Mouse (Mus musculus) frontal cortex, postnatal 36 days (tissue): ENCODE data around the gene Olfr1448.
"Not testable (repeated sequence)": the region's sequence is repeated elsewhere in the genome, so short reads cannot be mapped to it uniquely, and the experiment has no call there.

Source experiments
- DNase-seq, 2 experiments: peaks; one replicate each; pipeline ENCODE4 v3.0.0; 2022; ENCODE audit warnings: low spot score in 2 of 2

Gene Olfr1448

GRCm38 (mm10) chr19:12924319-12924718 lies at the start of gene Olfr1448:
Gene Olfr1448 (minus strand): TSS chr19:12924419.
- DNase-seq = no peak

GRCm38 (mm10) chr19:12970082-12970481 lies 45.9 kb upstream of the Olfr1448 start:
- not testable (repeated sequence) for DNase-seq

DNA sequence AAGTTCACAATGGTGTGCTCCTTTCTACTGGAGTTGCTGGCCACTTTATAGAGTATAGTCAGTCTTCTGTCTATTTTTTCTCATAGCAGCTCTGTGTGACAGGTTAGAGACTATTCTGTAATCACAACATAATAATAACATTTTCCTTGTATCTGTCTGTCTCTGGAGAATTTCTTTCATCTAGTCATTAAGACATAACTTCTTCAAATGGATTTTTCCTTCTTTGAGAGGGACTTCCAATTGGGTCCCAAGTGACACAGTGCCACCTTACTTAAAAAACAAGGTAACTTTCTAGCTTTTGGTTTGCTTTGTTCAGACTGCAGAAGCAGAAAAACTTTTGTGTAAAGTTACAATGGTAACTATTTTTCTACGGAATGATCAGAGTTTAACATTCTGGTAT lies 25.7 kb upstream of the Olfr1448 start, which contains the start of gene Olfr1450:
TSS of gene Olfr1450 (plus strand) at position 301 of the 400 bp plus-strand sequence.
- no peak for DNase-seq

- DNase-seq = no peak
Measured at GRCm38 (mm10) chr19:12930540-12930939, 6.3 kb upstream of the Olfr1448 start, which contains the start of gene Olfr1449. Gene Olfr1449 (plus strand): TSS chr19:12930840.

GRCm38 (mm10) chr19:12903643-12904042 lies 20.6 kb downstream of the Olfr1448 start, which contains the start of gene Olfr1447:
Gene Olfr1447 (minus strand): TSS chr19:12903743.
- DNase-seq = no peak

- no peak for DNase-seq
Measured at GRCm38 (mm10) chr19:12893424-12893823, 30.8 kb downstream of the Olfr1448 start, which contains the start of gene Olfr1446. Gene Olfr1446 (minus strand): TSS chr19:12893524.

DNA sequence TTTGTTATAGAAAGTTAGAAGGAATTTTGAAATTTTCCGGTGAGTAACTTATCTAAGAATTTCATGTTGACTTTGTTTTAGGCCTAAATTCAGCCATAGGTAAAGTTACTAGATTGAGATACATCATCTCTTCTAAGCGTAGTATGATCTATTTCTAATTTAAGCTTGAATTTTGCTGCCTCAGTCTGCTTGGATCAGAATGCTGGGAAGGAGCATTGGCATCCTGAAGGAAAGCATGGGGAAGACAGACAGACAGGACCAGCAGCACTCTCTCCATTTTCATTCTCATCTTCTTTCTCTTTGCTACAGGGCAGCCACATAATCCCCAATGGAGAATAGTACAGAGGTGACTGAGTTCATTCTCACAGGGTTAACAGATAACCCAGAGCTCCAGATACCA lies 40.7 kb downstream of the Olfr1448 start, which contains the start of gene Olfr1445:
TSS of gene Olfr1445 (plus strand) at position 301 of the 400 bp plus-strand sequence.
- DNase-seq = no peak
